Mouse (Mus musculus) heart, embryonic 14.5 days (tissue): ENCODE data around the gene Btrc. TPM values are rescaled to one million over a fixed set of nuclear protein-coding genes. Genes with fewer than 3 reads are reported as not detected.
A peak's percentile ranks its signal among the peaks of the same experiment; 100 is the strongest.

Experiments used
- ATAC-seq: fragments of 200-750 bp; cut with Nextera tagmentation; 2 replicates; pipeline ENCODE4 v1.8.0; 2017; ENCODE audit warnings: low read depth, moderate TSS enrichment; ENCODE audit not compliant: insufficient number of reproducible peaks, insufficient read depth, low FRiP score
- H3K27ac ChIP-seq, 2 experiments: fragments of 200-500 bp in 1 of 2; fragments of 300-500 bp in 1 of 2; sonication (generic) in 1 of 2; replicated peaks in 1 of 2; 2 replicates each; pipeline ENCODE4 v1.5.1; 2012 to 2014; ENCODE audit warnings: low read depth in 2 of 2, low read length in 2 of 2, control low read depth in 1 of 2, mild to moderate bottlenecking in 1 of 2, mixed read lengths in 1 of 2; ENCODE audit not compliant: control insufficient read depth in 1 of 2, insufficient read depth in 1 of 2
- H3K27me3 ChIP-seq: fragments of 300-500 bp; sonication (generic); 2 replicates; pipeline ENCODE4 v1.6.1; 2014; ENCODE audit warnings: mild to moderate bottlenecking, low read length, control low read depth; ENCODE audit not compliant: control insufficient read depth, insufficient read depth
- H3K36me3 ChIP-seq: fragments of 300-500 bp; sonication (generic); 2 replicates; pipeline ENCODE4 v1.6.1; 2014; ENCODE audit warnings: mild to moderate bottlenecking, control low read depth, low read length, mixed read lengths; ENCODE audit not compliant: control insufficient read depth, insufficient read depth
- H3K4me1 ChIP-seq, 2 experiments: fragments of 200-500 bp in 1 of 2; fragments of 300-500 bp in 1 of 2; sonication (generic) in 1 of 2; 2 replicates each; pipeline ENCODE4 v1.6.1; 2012 to 2014; ENCODE audit warnings: low read length in 2 of 2, control low read depth in 1 of 2, mixed read lengths in 1 of 2; ENCODE audit not compliant: control insufficient read depth in 2 of 2, insufficient read depth in 2 of 2
- H3K4me2 ChIP-seq: fragments of 300-500 bp; sonication (generic); 2 replicates; pipeline ENCODE4 v1.6.1; 2014; ENCODE audit warnings: mild to moderate bottlenecking, low read length
- H3K4me3 ChIP-seq, 2 experiments: fragments of 200-500 bp in 1 of 2; fragments of 300-500 bp in 1 of 2; sonication (generic) in 1 of 2; 2 replicates each; pipeline ENCODE4 v1.5.1; 2012 to 2014; ENCODE audit warnings: low read length in 2 of 2, mild to moderate bottlenecking in 2 of 2, control low read depth in 1 of 2, low read depth in 1 of 2, moderate library complexity in 1 of 2; ENCODE audit not compliant: control insufficient read depth in 1 of 2, insufficient read depth in 1 of 2
- H3K9ac ChIP-seq: fragments of 300-500 bp; sonication (generic); 2 replicates; pipeline ENCODE4 v1.6.1; 2014; ENCODE audit warnings: mild to moderate bottlenecking, low read length
- H3K9me3 ChIP-seq: fragments of 300-500 bp; sonication (generic); 2 replicates; pipeline ENCODE4 v1.6.1; 2016; ENCODE audit warnings: low read length, control low read depth; ENCODE audit not compliant: control insufficient read depth
- WGBS: fragments of 180-500 bp; shearing (Covaris S2); extraction: QIAGEN DNeasy Blood & Tissue Kit; methylation state at CpG from one replicate; pipeline ENCODE4 v1.1.7; 2014; 5-methylcytosine and 5-hydroxymethylcytosine counted together
- polyA plus RNA-seq: library from polyadenylated mRNA; unstranded; fragments of >200 nt; fragmentation: Nextera tagmentation; extraction: Ambion mirVana; gene quantifications from 2 replicates; pipeline ENCODE4 v1.2.1, GENCODE M21; 2014

Gene Btrc
- polyA plus RNA-seq, 1 experiment from 2014 or later: 36.4 TPM

GRCm38 (mm10) chr19:45560153-45560890, 196.8 kb downstream of the Btrc start, which contains the start of the genes Poll and Gm17018:
Poll (minus strand) TSS chr19:45560531.
Gm17018 (plus strand) TSS chr19:45560615.
- peak; percentile 48; the same call in 1 of the 2 replicates for ATAC-seq
- peak within 1 kb of the TSS; percentile 87 for H3K9ac ChIP-seq
- WGBS: under 1% methylated on average over 35 of the region's 35 CpGs

GRCm38 (mm10) chr19:45565925-45566715, 202.6 kb downstream of the Btrc start:
- Histone ChIP-seq H3K4me3 (no peak overlapping the region), H3K4me2 (no peak overlapping the region), H3K4me1 (no peaks in the 10 kb centered on the region), H3K36me3 (0 out of 2 replicates have a peak, but pooled peaks cover 4% of the 10 kb centered on the region), H3K9me3 (no peaks in the 10 kb centered on the region), H3K27ac (no peak overlapping the region), H3K9ac (no peak overlapping the region), H3K27me3 (no peaks in the 10 kb centered on the region)
- WGBS: 64% methylated on average over 15 of the region's 15 CpGs
- no peak for ATAC-seq

More at GRCm38 (mm10) chr19:45560153-45560890, 196.8 kb downstream of the Btrc start, which contains the start of the genes Poll and Gm17018:
- H3K4me1 ChIP-seq: peaks cover 3 to 8% of the 10 kb centered on the region in 2 experiments; a peak in 2 of 4 replicates
- peak within 1 kb of the TSS; percentile 54 to 76 for H3K4me3 ChIP-seq
- peak within 1 kb of the TSS; percentile 94 for H3K4me2 ChIP-seq
- H3K27ac ChIP-seq: peak within 1 kb of the TSS; percentile 30 to 49; a peak in 3 of 4 replicates
- no peaks in the 10 kb centered on the region for H3K9me3 ChIP-seq
- no peaks in the 10 kb centered on the region for H3K27me3 ChIP-seq
- H3K36me3 ChIP-seq: peaks cover 15% of the 10 kb centered on the region

- no peaks in the 10 kb centered on the region for H3K27me3 ChIP-seq
Measured at GRCm38 (mm10) chr19:45567367-45567766, 203.8 kb downstream of the Btrc start.

GRCm38 (mm10) chr19:45573033-45573432, 209.5 kb downstream of the Btrc start:
- H3K4me2 ChIP-seq: no peak overlapping the region

More at GRCm38 (mm10) chr19:45567367-45567766, 203.8 kb downstream of the Btrc start:
- peaks cover 14% of the 10 kb centered on the region for H3K36me3 ChIP-seq
- 49% methylated on average over 14 of the region's 14 CpGs for WGBS
- no peak overlapping the region for H3K4me2 ChIP-seq
- H3K4me3 ChIP-seq: no peak overlapping the region
- no peak overlapping the region for H3K27ac ChIP-seq
- no peaks in the 10 kb centered on the region for H3K4me1 ChIP-seq
- no peaks in the 10 kb centered on the region for H3K9me3 ChIP-seq
- H3K9ac ChIP-seq: no peak overlapping the region
- ATAC-seq: no peak

GRCm38 (mm10) chr19:45573861-45574267, 210.3 kb downstream of the Btrc start:
- peaks cover 42% of the 10 kb centered on the region for H3K36me3 ChIP-seq
- no peaks in the 10 kb centered on the region for H3K9me3 ChIP-seq
- no peak overlapping the region for H3K4me2 ChIP-seq
- no peak overlapping the region for H3K9ac ChIP-seq
- H3K4me1 ChIP-seq: peaks cover 25 to 32% of the 10 kb centered on the region in 2 experiments
- WGBS: 12% methylated on average over 6 of the region's 6 CpGs
- H3K4me3 ChIP-seq: no peak overlapping the region
- no peak for ATAC-seq
- no peak overlapping the region for H3K27ac ChIP-seq
- H3K27me3 ChIP-seq: no peaks in the 10 kb centered on the region

More at GRCm38 (mm10) chr19:45573033-45573432, 209.5 kb downstream of the Btrc start:
- 76% methylated on average over 6 of the region's 6 CpGs for WGBS
- Histone ChIP-seq H3K9ac (no peak overlapping the region), H3K27me3 (no peaks in the 10 kb centered on the region), H3K9me3 (no peaks in the 10 kb centered on the region), H3K27ac (no peak overlapping the region), H3K4me3 (no peak overlapping the region), H3K4me1 (peaks cover 24 to 32% of the 10 kb centered on the region in 2 experiments), H3K36me3 (peaks cover 34% of the 10 kb centered on the region)
- no peak for ATAC-seq

- Histone ChIP-seq H3K9me3 (no peaks in the 10 kb centered on the region), H3K4me1 (peaks cover 29 to 37% of the 10 kb centered on the region in 2 experiments), H3K4me3 (no peak overlapping the region), H3K27me3 (no peaks in the 10 kb centered on the region), H3K9ac (no peak overlapping the region), H3K4me2 (no peak overlapping the region), H3K27ac (no peak overlapping the region), H3K36me3 (peaks cover 48% of the 10 kb centered on the region)
- no peak for ATAC-seq
- 42% methylated on average over 7 of the region's 7 CpGs for WGBS
Measured at GRCm38 (mm10) chr19:45574339-45574898, 210.9 kb downstream of the Btrc start.

- no peak overlapping the region for H3K4me3 ChIP-seq
- no peaks in the 10 kb centered on the region for H3K27me3 ChIP-seq
- WGBS: 36% methylated on average over 19 of the region's 19 CpGs
- H3K4me2 ChIP-seq: no peak overlapping the region
- H3K36me3 ChIP-seq: peaks cover 51% of the 10 kb centered on the region
- H3K9ac ChIP-seq: no peak overlapping the region
- no peaks in the 10 kb centered on the region for H3K9me3 ChIP-seq
- peaks cover 32 to 44% of the 10 kb centered on the region in 2 experiments for H3K4me1 ChIP-seq
- 0 out of 4 replicates have a peak overlapping the region, but pooled peaks of 1 of the 2 experiments have one; percentile 9 for H3K27ac ChIP-seq
- no peak for ATAC-seq
Measured at GRCm38 (mm10) chr19:45574941-45575631, 211.6 kb downstream of the Btrc start.
